Mouse (Mus musculus) midbrain, postnatal 0 days (tissue): ENCODE measurements at regions not wholly inside any gene's neighbourhood (a gene's known extent, or its start where the extent isn't known, plus 50 kb on each side); places are given as distances from the start of the nearest gene placed in this dataset.

ENCODE experiments used
- ATAC-seq: fragments of 200-750 bp; cut with Nextera tagmentation; 2 replicates; pipeline ENCODE4 v1.8.0; 2017; ENCODE audit warnings: moderate number of reproducible peaks, mild to moderate bottlenecking, moderate TSS enrichment, moderate library complexity; ENCODE audit not compliant: low FRiP score
- DNase-seq: peaks from one replicate; pipeline ENCODE4 v3.0.0-alpha.2; 2015; ENCODE audit warnings: low spot score
- H3K27ac ChIP-seq: fragments of 300-500 bp; sonication (generic); 2 replicates; pipeline ENCODE4 v1.5.1; 2014; ENCODE audit warnings: low read depth, mild to moderate bottlenecking, low read length, mixed read lengths
- H3K27me3 ChIP-seq: fragments of 300-500 bp; sonication (generic); 2 replicates; pipeline ENCODE4 v1.6.1; 2014; ENCODE audit warnings: low read length, control low read depth, mixed read lengths; ENCODE audit not compliant: insufficient read depth
- H3K36me3 ChIP-seq: fragments of 300-500 bp; sonication (generic); 2 replicates; pipeline ENCODE4 v1.6.1; 2014; ENCODE audit warnings: low read length, control low read depth, mixed read lengths; ENCODE audit not compliant: insufficient read depth
- H3K4me1 ChIP-seq: fragments of 300-500 bp; sonication (generic); 2 replicates; pipeline ENCODE4 v1.6.1; 2014; ENCODE audit warnings: mild to moderate bottlenecking, control low read depth, antibody characterized with exemption, low read length, mixed read lengths; ENCODE audit not compliant: insufficient read depth
- H3K4me2 ChIP-seq: fragments of 300-500 bp; sonication (generic); 2 replicates; pipeline ENCODE4 v1.6.1; 2014; ENCODE audit warnings: low read depth, mild to moderate bottlenecking, low read length, mixed read lengths; ENCODE audit not compliant: poor library complexity, severe bottlenecking
- H3K4me3 ChIP-seq: fragments of 300-500 bp; sonication (generic); 2 replicates; pipeline ENCODE4 v1.5.1; 2014; ENCODE audit warnings: low read depth, mild to moderate bottlenecking, low read length, moderate library complexity
- H3K9ac ChIP-seq: fragments of 300-500 bp; sonication (generic); replicated peaks from 2 replicates; pipeline ENCODE4 v1.6.1; 2014; ENCODE audit warnings: mild to moderate bottlenecking, low read length, moderate library complexity, mixed read lengths; ENCODE audit not compliant: poor library complexity, severe bottlenecking
- H3K9me3 ChIP-seq: fragments of 300-500 bp; sonication (generic); 2 replicates; pipeline ENCODE4 v1.6.1; 2016; ENCODE audit warnings: low read length, control low read depth
- CTCF ChIP-seq: IDR thresholded peaks from 2 replicates; pipeline ENCODE4 v1.5.1; 2016; ENCODE audit warnings: antibody characterized with exemption, mild to moderate bottlenecking
- WGBS: fragments of 180-500 bp; shearing (Covaris S2); extraction: QIAGEN DNeasy Blood & Tissue Kit; methylation state at CpG from one replicate; pipeline ENCODE4 v1.1.7; 2014; 5-methylcytosine and 5-hydroxymethylcytosine counted together

GRCm38 (mm10) chr11:18444101-18444500 is 490.4 kb upstream of the Etaa1 start:
- no peak overlapping the region for H3K27ac ChIP-seq
- ATAC-seq, result no peak

DNA sequence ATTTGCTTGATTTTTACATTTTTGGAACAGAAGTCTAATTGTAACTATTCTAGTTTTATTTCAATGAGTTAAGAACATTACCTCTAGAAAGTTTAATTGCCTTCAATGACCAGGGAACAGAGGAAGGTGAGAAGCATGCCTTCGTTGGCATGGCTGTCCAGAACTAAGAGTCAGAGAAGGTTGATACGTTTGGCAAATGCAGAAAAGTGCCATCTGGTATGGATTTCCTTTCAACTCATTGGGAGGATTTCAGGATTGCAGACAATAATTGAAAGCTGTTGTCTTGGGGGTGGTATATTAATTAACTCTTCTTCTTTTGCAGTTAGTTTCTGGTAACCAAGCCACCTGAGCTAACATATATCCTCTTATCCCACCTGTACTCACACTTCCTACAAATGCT is 489.5 kb upstream of the Etaa1 start:
- Histone ChIP-seq H3K36me3 (no peaks in the 10 kb centered on the region), H3K9me3 (no peaks in the 10 kb centered on the region), H3K4me1 (no peaks in the 10 kb centered on the region), H3K27me3 (no peaks in the 10 kb centered on the region), H3K4me2 (no peak overlapping the region), H3K9ac (no peak overlapping the region), H3K4me3 (no peak overlapping the region), H3K27ac (no peak overlapping the region)
- no peak for ATAC-seq
- TF ChIP-seq CTCF, result no peak
- WGBS, result 93% methylated on average over 2 of the region's 2 CpGs
- DNase-seq, result no peak

More at GRCm38 (mm10) chr11:18444101-18444500, 490.4 kb upstream of the Etaa1 start:
- no peak overlapping the region for H3K4me2 ChIP-seq
- TF ChIP-seq CTCF, result no peak
- H3K9ac ChIP-seq, result no peak overlapping the region
- no peaks in the 10 kb centered on the region for H3K9me3 ChIP-seq
- DNase-seq, result no peak
- no peaks in the 10 kb centered on the region for H3K36me3 ChIP-seq
- WGBS, result 73% methylated on average over 5 of the region's 5 CpGs
- H3K4me1 ChIP-seq, result no peaks in the 10 kb centered on the region
- H3K4me3 ChIP-seq, result no peak overlapping the region
- no peaks in the 10 kb centered on the region for H3K27me3 ChIP-seq

DNA sequence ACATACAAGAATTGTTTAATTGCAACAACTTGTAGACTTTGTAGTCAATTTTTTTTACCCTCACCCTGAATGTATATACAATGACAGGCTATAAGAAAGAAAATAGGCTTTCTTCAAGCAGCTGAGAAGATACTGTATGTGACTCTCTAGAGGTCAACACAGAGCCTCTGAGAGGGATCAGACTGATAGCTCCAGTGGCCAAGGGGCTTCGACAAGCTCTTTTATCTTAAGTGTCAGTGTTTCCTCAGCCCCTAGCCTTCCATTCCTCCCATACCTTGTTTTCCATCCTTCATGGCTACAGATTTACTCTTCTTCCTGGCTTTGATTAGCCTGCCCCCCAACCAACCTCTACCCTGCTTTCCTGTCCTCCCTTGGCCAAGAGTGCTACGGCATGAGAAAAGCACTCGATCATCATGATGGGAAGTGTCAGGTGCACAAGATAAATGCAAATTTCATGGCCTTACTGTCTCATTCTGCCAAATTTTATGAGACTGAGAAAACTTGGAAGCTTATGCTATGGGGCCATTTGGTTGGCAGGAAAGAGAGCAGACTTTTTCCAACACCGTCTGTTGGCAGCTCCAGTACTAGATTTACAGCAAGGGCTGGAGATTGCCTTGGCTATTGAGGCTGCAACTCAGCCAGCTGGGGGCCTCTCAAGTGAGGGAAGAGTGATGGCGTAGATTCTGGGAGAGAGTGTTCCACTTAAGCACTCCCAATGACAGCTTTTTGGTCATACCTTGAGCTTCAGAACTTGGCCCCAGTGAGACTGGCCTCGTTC is 484.3 kb upstream of the Etaa1 start:
- DNase-seq (peak; percentile 71), ATAC-seq (no peak; the same call in 1 of the 2 replicates)
- Histone ChIP-seq H3K27me3 (no peaks in the 10 kb centered on the region), H3K27ac (no peak overlapping the region), H3K4me1 (no peaks in the 10 kb centered on the region), H3K9ac (no peak overlapping the region), H3K4me3 (no peak overlapping the region), H3K9me3 (no peaks in the 10 kb centered on the region), H3K4me2 (no peak overlapping the region), H3K36me3 (no peaks in the 10 kb centered on the region)
- WGBS, result 91% methylated on average over 6 of the region's 6 CpGs
- no peak for TF ChIP-seq CTCF

DNA sequence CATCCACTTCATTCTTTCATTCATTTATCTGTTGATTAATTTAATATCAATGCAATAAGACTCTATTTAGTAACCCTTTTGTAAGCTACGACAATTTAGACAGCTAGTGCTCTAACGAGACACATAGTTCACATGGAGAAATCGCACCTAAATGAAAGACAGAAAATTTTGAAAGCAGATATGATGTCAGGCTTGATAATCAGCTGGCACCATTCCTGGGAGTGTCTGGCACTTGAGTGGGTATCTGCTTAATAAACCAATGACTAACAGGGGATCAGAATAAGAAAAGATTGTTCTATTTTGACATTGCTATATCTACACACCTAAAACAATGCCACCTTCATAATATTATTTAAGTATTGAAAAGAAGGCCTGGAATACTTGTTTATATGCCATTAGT is 467.4 kb upstream of the Etaa1 start:
- Histone ChIP-seq H3K9ac (no peak overlapping the region), H3K4me1 (no peaks in the 10 kb centered on the region), H3K9me3 (no peaks in the 10 kb centered on the region), H3K4me2 (no peak overlapping the region), H3K4me3 (no peak overlapping the region), H3K36me3 (no peaks in the 10 kb centered on the region), H3K27me3 (no peaks in the 10 kb centered on the region), H3K27ac (no peak overlapping the region)
- no peak for TF ChIP-seq CTCF
- 89% methylated on average over 3 of the region's 3 CpGs for WGBS
- ATAC-seq (no peak), DNase-seq (no peak)

DNA sequence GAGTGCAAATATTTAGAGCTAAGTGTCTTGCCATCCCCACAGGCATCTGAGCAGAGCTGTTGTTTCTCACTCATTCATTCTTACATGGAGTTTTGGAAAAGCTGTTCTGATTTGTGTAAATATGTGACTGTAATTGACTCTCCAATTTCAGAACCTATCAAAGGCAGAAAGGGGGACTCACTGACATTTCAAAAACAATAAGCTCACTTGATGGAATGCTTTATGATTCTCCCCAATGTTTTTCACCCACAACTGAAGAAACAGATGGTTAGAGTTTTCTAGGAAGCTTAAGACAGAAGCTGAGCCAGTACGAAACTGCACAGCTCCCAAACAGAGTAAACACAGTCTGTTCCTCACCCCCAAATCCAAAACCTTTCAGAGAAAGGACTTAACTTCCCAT is 460.1 kb upstream of the Etaa1 start:
- no peak overlapping the region for H3K27ac ChIP-seq
- no peaks in the 10 kb centered on the region for H3K4me1 ChIP-seq
- 89% methylated on average over 1 of the region's 1 CpGs for WGBS
- TF ChIP-seq CTCF, result no peak
- ATAC-seq, result no peak
- no peaks in the 10 kb centered on the region for H3K36me3 ChIP-seq
- H3K4me2 ChIP-seq, result no peak overlapping the region
- no peaks in the 10 kb centered on the region for H3K9me3 ChIP-seq
- H3K4me3 ChIP-seq, result no peak overlapping the region
- no peak overlapping the region for H3K9ac ChIP-seq
- H3K27me3 ChIP-seq, result no peaks in the 10 kb centered on the region
- DNase-seq, result no peak

DNA sequence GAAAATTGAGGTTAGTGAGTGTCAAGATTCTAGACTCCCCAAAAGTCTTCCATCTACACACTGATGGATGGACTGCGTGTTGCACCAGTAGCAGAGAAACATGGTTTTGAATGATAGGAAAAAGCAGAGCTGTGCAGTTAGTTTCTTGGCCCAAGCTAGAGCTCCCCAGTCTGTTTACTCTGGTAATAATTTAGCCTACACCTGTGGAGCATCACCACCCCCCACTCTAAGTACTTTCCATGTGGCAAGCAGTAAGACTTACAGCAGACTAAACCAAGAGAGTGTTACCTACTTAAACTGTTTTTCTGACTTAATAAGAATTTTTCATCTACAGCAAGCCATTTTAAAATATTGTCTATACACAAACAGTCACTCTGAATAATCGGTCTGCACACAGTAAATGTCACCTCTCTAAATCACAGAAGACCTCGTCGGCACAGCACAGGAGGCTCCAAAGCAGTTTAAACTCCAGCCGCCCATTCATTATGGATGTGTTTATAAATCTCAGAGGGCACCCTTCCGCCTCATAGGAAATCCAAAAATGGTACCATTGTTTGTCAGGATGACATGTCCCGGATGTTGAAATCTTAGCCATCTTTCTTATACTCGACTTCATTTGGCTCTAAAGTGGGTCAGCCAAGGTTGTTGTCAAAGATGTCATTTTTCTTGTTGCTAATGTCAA is 454.5 kb upstream of the Etaa1 start:
- no peak overlapping the region for H3K9ac ChIP-seq
- H3K27me3 ChIP-seq, result no peaks in the 10 kb centered on the region
- no peak for TF ChIP-seq CTCF
- no peak overlapping the region for H3K27ac ChIP-seq
- ATAC-seq (no peak), DNase-seq (no peak)
- WGBS, result 80% methylated on average over 8 of the region's 8 CpGs
- no peaks in the 10 kb centered on the region for H3K4me1 ChIP-seq
- no peak overlapping the region for H3K4me2 ChIP-seq
- no peak overlapping the region for H3K4me3 ChIP-seq
- no peaks in the 10 kb centered on the region for H3K9me3 ChIP-seq
- H3K36me3 ChIP-seq, result no peaks in the 10 kb centered on the region
